Mouse (Mus musculus) G1E (cell line): ENCODE measurements around the gene Sgf29. TPM values are rescaled to one million over a fixed set of nuclear protein-coding genes. Genes with fewer than 3 reads are reported as not detected.

Source experiments
- ATAC-seq: 2 replicates; pipeline ENCODE4 v1.8.0; 2016; ENCODE audit warnings: mild to moderate bottlenecking; ENCODE audit not compliant: insufficient number of reproducible peaks, poor library complexity, low FRiP score, severe bottlenecking; ENCODE audit errors: extremely low read depth
- DNase-seq: peaks from one replicate; pipeline ENCODE4 v3.0.0; 2012; ENCODE audit warnings: low spot score
- H3K27me3 ChIP-seq: 2 replicates; pipeline ENCODE4 v1.6.1; 2012; ENCODE audit warnings: mild to moderate bottlenecking, low read length, inconsistent platforms; ENCODE audit not compliant: insufficient read depth
- H3K36me3 ChIP-seq: replicated peaks from 2 replicates; pipeline ENCODE3; 2012; ENCODE audit warnings: mild to moderate bottlenecking, inconsistent platforms
- H3K4me1 ChIP-seq: 2 replicates; pipeline ENCODE4 v1.6.1; 2012; ENCODE audit warnings: low read depth, low read length, inconsistent platforms, mixed read lengths; ENCODE audit not compliant: insufficient read depth
- H3K4me3 ChIP-seq: 2 replicates; pipeline ENCODE4 v1.5.1; 2012; ENCODE audit warnings: low read depth, mild to moderate bottlenecking, inconsistent platforms, low read length, moderate library complexity, mixed read lengths
- H3K9me3 ChIP-seq: replicated peaks from 2 replicates; pipeline ENCODE4 v1.6.1; 2012; ENCODE audit warnings: inconsistent platforms
- CTCF ChIP-seq: IDR thresholded peaks from 2 replicates; pipeline ENCODE4 v1.5.1; 2012; ENCODE audit warnings: low read depth, low read length, inconsistent platforms, mixed read lengths
- GATA1 ChIP-seq: IDR thresholded peaks from 2 replicates; pipeline ENCODE4 v1.6.1; 2012; ENCODE audit warnings: borderline replicate concordance, low read length, inconsistent platforms, mixed read lengths
- GATA2 ChIP-seq: IDR thresholded peaks from 2 replicates; pipeline ENCODE4 v1.6.1; 2012; ENCODE audit warnings: low read depth, low read length, inconsistent platforms, borderline replicate concordance
- POLR2AphosphoS5 ChIP-seq: IDR thresholded peaks from 2 replicates; pipeline ENCODE4 v1.6.1; 2012; ENCODE audit warnings: low read depth, low read length, inconsistent platforms; ENCODE audit not compliant: insufficient replicate concordance
- TAL1 ChIP-seq: conservative IDR thresholded peaks from 2 replicates; pipeline ENCODE4 v1.6.1; 2012; ENCODE audit warnings: low read depth, low read length, inconsistent platforms, mixed read lengths
- polyA plus RNA-seq: library from polyadenylated mRNA; stranded (reverse); fragments of >175 nt; gene quantifications from 2 replicates; pipeline ENCODE4 v1.2.3, GENCODE M21; 2012
- total RNA-seq, 2 experiments: library from RNA; stranded (forward) in 1 of 2; stranded (reverse) in 1 of 2; fragments of 200-1000 nt in 1 of 2; fragments of >200 nt in 1 of 2; fragmentation: Nextera tagmentation in 1 of 2; gene quantifications; 2 replicates each; pipeline ENCODE4 v1.2.3; 2014 to 2017

Sgf29 gene
- total and polyA plus RNA-seq, 3 experiments = 36.8 to 159 (median 124) TPM

DNA sequence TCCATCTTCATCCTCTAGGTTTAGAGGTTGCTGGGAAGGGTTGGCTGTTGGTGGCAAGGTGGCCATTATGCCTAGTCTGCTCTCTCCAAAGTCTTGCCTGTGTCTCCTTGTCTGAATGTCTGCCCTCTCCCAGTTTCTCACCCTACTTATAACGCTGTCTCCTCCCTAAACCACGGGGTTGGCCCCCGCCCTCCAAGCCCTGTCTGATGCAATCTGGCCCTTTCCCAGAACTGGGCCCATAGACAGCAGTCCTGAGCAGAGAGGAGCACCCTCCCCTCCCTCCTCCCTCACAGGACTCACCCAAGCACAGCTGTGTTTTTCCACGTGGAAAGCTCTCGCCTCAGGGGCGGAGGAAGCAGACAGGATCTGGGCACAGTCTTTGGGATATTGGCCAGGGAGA is 23.7 kb upstream of the Sgf29 start:
- H3K9me3 ChIP-seq = no peaks in the 10 kb centered on the region
- TF ChIP-seq GATA1 (no peak), POLR2AphosphoS5 (no peak), TAL1 (no peak), CTCF (no peak), GATA2 (no peak)
- no peaks in the 10 kb centered on the region for H3K27me3 ChIP-seq
- ATAC-seq = no peak
- peak overlapping the region; percentile 67 for H3K4me3 ChIP-seq
- H3K36me3 ChIP-seq = peaks cover 6% of the 10 kb centered on the region
- H3K4me1 ChIP-seq = peaks cover 62% of the 10 kb centered on the region
- peak; percentile 71 for DNase-seq

- no peak for DNase-seq
- H3K4me1 ChIP-seq = peaks cover 64% of the 10 kb centered on the region
- H3K27me3 ChIP-seq = no peaks in the 10 kb centered on the region
- peaks cover 6% of the 10 kb centered on the region for H3K36me3 ChIP-seq
- no peak for ATAC-seq
- peak overlapping the region; percentile 67; the same call in 1 of the 2 replicates for H3K4me3 ChIP-seq
- no peak for TF ChIP-seq GATA1
- no peak for TF ChIP-seq POLR2AphosphoS5
- no peak for TF ChIP-seq CTCF
- no peak for TF ChIP-seq TAL1
- TF ChIP-seq GATA2 = no peak
- no peaks in the 10 kb centered on the region for H3K9me3 ChIP-seq
Measured at GRCm38 (mm10) chr7:126625807-126626600, 23.1 kb upstream of the Sgf29 start.

DNA sequence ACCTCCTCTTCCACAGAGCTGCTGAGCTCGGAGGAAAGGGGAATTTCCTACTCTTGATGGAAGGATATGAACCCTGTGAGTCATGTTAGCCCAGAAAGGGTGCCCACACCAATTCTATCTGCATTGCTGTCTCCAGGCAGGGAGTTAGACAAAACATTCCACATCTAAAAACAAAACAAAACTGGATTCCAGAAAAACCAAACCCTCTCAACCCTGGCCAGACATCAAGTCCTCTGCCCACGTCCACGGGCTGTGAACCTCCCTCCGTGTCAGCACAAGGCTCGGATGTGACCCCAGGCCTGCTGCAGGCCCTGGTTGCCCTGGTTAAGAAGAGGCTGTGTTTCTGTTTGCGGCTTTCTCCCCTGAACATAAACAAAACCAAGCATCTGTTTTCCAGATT is 21.0 kb upstream of the Sgf29 start:
- no peak for TF ChIP-seq GATA1
- TF ChIP-seq CTCF = no peak
- no peak for TF ChIP-seq TAL1
- TF ChIP-seq GATA2 = no peak
- TF ChIP-seq POLR2AphosphoS5 = no peak
- Histone ChIP-seq H3K4me3 (no peak overlapping the region), H3K27me3 (no peaks in the 10 kb centered on the region), H3K36me3 (peaks cover 3% of the 10 kb centered on the region), H3K9me3 (no peaks in the 10 kb centered on the region), H3K4me1 (peaks cover 66% of the 10 kb centered on the region)
- DNase-seq = no peak
- ATAC-seq = no peak

DNA sequence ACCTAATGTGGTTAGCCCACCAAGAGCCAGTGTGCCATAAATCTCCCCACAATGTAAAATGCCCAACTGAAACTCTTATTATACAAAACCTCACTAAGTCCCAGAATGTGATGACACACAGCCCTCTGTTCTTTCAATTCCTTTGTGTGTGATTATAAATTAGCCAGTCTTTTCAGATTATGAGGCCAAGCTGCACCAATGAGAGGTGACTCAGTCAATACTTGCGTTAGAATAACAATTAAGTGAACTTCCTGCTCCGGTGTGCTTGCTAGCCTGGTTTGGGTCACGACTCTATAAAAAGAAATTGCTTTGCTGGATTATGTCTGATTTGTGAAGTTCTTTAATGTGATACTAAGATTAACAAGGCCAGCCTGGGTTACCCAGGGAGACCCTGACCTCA is 19.2 kb upstream of the Sgf29 start:
- TF ChIP-seq GATA1 (no peak), TAL1 (no peak), GATA2 (no peak), POLR2AphosphoS5 (no peak), CTCF (no peak)

DNA sequence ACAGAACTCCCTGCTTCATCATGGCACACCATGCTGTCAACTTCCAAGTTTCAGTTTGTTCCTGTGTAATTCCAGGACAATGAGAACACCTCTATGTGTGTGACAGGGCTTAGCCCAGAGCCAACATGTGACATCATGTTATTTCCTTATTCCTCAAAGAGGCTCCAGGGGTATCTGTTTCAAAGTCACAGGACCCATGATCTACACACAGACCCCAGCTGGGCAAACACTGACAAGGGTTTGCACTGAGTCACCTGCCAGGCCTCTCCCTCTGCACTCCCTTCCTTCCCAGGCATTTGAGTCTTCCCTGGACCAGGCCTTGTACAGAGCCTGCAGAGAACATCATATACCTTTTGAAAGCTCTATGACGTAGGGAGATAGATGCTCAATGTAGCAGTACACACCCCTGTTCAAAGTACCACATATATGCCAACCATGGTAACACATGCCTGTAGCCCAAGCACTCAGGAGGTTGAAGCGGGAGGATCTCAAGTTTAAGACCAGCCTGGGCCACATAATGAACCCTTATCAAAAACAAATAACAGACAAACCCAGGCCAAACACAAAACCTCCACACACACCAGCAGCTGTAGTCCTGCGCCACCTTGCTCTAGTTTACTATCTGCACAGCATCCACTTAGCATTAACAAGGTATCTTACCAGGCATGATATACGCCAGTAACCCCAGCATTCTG is 18.1 kb upstream of the Sgf29 start, which contains the start of gene Nupr1:
TSS of gene Nupr1 (minus strand) at position 38 of the 695 bp plus-strand sequence.
- no peak for TF ChIP-seq CTCF
- no peak for TF ChIP-seq GATA1
- no peak for TF ChIP-seq POLR2AphosphoS5
- no peak for TF ChIP-seq GATA2
- no peak for TF ChIP-seq TAL1
- no peak for DNase-seq
- H3K4me1 ChIP-seq = peaks cover 61% of the 10 kb centered on the region

More for the DNA sequence above, 19.2 kb upstream of the Sgf29 start:
- no peaks in the 10 kb centered on the region for H3K9me3 ChIP-seq
- peaks cover 62% of the 10 kb centered on the region for H3K4me1 ChIP-seq
- DNase-seq (no peak), ATAC-seq (no peak)
- H3K27me3 ChIP-seq = no peaks in the 10 kb centered on the region
- no peak overlapping the region for H3K4me3 ChIP-seq
- H3K36me3 ChIP-seq = no peaks in the 10 kb centered on the region

DNA sequence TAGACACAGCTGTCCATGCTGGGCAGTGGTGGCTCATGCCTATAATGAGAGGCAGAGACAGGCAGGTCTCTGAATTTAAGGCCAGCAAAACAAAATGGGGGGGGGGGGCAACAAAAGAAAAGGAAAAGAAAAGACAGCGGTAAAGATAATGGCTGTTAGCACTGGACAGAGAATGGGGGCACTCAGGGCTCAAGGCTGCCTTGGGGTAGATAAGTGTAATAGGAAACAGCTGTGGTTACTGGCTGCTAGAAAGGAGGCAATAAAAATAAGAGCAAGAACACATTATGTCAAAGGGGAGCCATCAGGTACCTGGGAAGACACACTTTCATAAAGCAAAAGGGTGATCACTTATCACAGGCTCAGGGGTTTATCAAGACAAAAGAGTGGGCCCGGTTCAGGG is 16.6 kb upstream of the Sgf29 start:
- no peak for DNase-seq
- no peak for TF ChIP-seq POLR2AphosphoS5
- TF ChIP-seq TAL1 = peak; percentile 47; the same call in 1 of the 2 replicates
- H3K4me1 ChIP-seq = peaks cover 57% of the 10 kb centered on the region
- H3K9me3 ChIP-seq = no peaks in the 10 kb centered on the region
- peaks cover 3% of the 10 kb centered on the region; the same call in 1 of the 2 replicates for H3K27me3 ChIP-seq
- no peaks in the 10 kb centered on the region for H3K36me3 ChIP-seq
- H3K4me3 ChIP-seq = no peak overlapping the region
- ATAC-seq = peak; percentile 45

More for the DNA sequence above, 18.1 kb upstream of the Sgf29 start, which contains the start of gene Nupr1:
- no peak within 1 kb of the TSS for H3K4me3 ChIP-seq
- H3K27me3 ChIP-seq = no peaks in the 10 kb centered on the region
- no peak for ATAC-seq
- no peaks in the 10 kb centered on the region for H3K36me3 ChIP-seq
- H3K9me3 ChIP-seq = no peaks in the 10 kb centered on the region
